ENCODE assay signal across 27 mouse cellular contexts in the genomic region with DNA sequence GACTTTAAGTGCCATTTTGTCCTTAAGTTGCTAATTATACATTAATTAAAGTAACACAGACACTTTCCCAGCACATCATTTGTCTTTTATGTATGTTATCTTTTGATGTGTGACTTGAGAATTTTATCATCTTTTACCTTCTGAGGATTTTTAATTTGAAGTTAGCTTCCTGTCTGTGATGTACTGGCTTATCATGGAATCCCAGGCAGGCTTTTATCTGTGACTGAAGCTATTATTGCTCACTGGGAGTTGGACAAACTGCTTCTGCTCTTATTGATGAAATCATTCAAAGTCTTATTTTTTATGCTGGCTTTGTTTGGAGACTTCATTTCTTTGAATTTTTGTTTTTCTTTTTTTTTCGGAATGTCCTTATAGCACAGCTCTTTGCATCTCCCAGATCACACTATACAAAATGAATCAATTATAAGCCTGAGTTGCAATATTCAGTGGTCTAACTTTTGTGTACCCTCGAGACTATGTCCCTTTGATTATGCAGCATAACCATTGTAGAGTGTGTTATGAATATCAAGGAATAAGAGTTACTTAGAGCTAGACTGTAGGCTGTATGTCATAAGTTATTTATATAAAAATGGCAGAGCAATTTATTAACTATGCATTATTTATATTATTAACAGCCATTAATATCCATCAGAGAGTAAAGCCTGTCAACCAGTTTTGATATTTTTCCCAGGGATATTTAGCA.
DNase-seq lines count a peak whose midpoint lies in the region; ATAC-seq and TF ChIP-seq lines count a peak whose summit lies in the region.
"Had no signal": no experiment of that assay in that cellular context is flagged by ENCODE, and none has a peak within 500 bp of the region (broad histone marks: within the 10 kb centered on the region; RNA-seq: fewer than 3 reads in every experiment).

No protein-coding gene starts in this region.

- H3K27ac ChIP-seq in MEL (ENCODE audit: control insufficient read depth, low read depth, low read length) = no peak overlapping the region
- H3K27ac ChIP-seq in liver, embryonic 12.5 days = no peak overlapping the region
- no peak overlapping the region for H3K27ac ChIP-seq in liver, postnatal 0 days (ENCODE audit: low read depth)
- no peak overlapping the region for H3K27ac ChIP-seq in gastrocnemius, adult 2 months
- H3K27ac ChIP-seq: embryonic facial prominence, embryonic 12.5 days; heart, embryonic 13.5 days; kidney, embryonic 15.5 days; left cerebral cortex, adult 2 months; limb, embryonic 12.5 days; macrophage; stomach, embryonic 15.5 days had no signal

- WGBS in liver, embryonic 12.5 days (ENCODE audit: insufficient replicate concordance) = 56% methylated on average over 2 of the region's 2 CpGs
- WGBS in liver, postnatal 0 days (ENCODE audit: insufficient replicate concordance) = 57% methylated on average over 2 of the region's 2 CpGs

- no peak for TF ChIP-seq CTCF in MEL (IDR thresholded peaks at IDR 0.05 in 2 of 3, conservative IDR thresholded peaks at IDR 0.05 in 1 of 3; ENCODE audit: control insufficient read depth in 1 of 3, insufficient read depth in 1 of 3, low read depth in 2 of 3, low read length in 3 of 3, poor library complexity in 1 of 3, severe bottlenecking in 1 of 3)
- no peak for TF ChIP-seq CTCF in liver, postnatal 0 days (IDR thresholded peaks at IDR 0.05; ENCODE audit: low read depth)
- no peak for TF ChIP-seq CTCF in gastrocnemius, adult 2 months (IDR thresholded peaks at IDR 0.05)

- H3K9me3 ChIP-seq in MEL (replicated peaks; ENCODE audit: insufficient read depth, low read length) = no peaks in the 10 kb centered on the region
- H3K9me3 ChIP-seq in liver, embryonic 12.5 days (replicated peaks) = no peaks in the 10 kb centered on the region
- no peaks in the 10 kb centered on the region for H3K9me3 ChIP-seq in liver, postnatal 0 days (ENCODE audit: low read length)
- H3K9me3 ChIP-seq: embryonic facial prominence, embryonic 12.5 days; heart, embryonic 13.5 days; kidney, embryonic 15.5 days; limb, embryonic 12.5 days; stomach, embryonic 15.5 days had no signal

- no peaks in the 10 kb centered on the region for H3K27me3 ChIP-seq in MEL (ENCODE audit: control insufficient read depth in 1 of 2, insufficient read depth in 2 of 2, low read length in 2 of 2)
- no peaks in the 10 kb centered on the region for H3K27me3 ChIP-seq in liver, embryonic 12.5 days (replicated peaks)
- no peaks in the 10 kb centered on the region for H3K27me3 ChIP-seq in liver, postnatal 0 days (ENCODE audit: insufficient read depth, low read length)
- H3K27me3 ChIP-seq: embryonic facial prominence, embryonic 12.5 days; heart, embryonic 13.5 days; kidney, embryonic 15.5 days; limb, embryonic 12.5 days; stomach, embryonic 15.5 days had no signal

- TF ChIP-seq RAD21 in MEL (IDR thresholded peaks at IDR 0.05; ENCODE audit: low read depth, low read length) = no peak

- peak; percentile 68; the same call in 1 of the 2 replicates for ATAC-seq in liver, embryonic 12.5 days
- ATAC-seq in liver, postnatal 0 days = no peak
- ATAC-seq: forebrain, embryonic 14.5 days; hindbrain, embryonic 16.5 days had no signal

- no peak for TF ChIP-seq POLR2A in MEL (IDR thresholded peaks at IDR 0.05; ENCODE audit: control insufficient read depth in 1 of 2, insufficient read depth in 1 of 2, low read depth in 1 of 2, low read length in 2 of 2, poor library complexity in 1 of 2)

- peak; percentile 83 to 92 for TF ChIP-seq EP300 in MEL (IDR thresholded peaks at IDR 0.05; ENCODE audit: low read depth in 1 of 2, low read length in 2 of 2)
- TF ChIP-seq EP300 in liver, postnatal 0 days (IDR thresholded peaks at IDR 0.05; ENCODE audit: low read depth) = peak; percentile 58; the same call in 1 of the 2 replicates

- DNase-seq in MEL (ENCODE audit: low read depth, low spot score) (peak; percentile 44), MEL-GATA-1-ER (ENCODE audit: extremely low read depth, low read depth) (peak; percentile 14)
- DNase-seq in liver, postnatal 0 days = no peak
- no peak for DNase-seq in adrenal gland, postnatal 25 days
- DNase-seq in thymus, postnatal 14 days = no peak
- DNase-seq in gastrocnemius, adult 2 months = no peak
- DNase-seq: adrenal gland, adult 8-10 months; B cell, adult 2 months; cerebellum, adult 8-10 months; cerebellum, postnatal 25 days; heart, postnatal 10 days; kidney, adult 18-20 months; kidney, postnatal 25 days; lung, adult 18-20 months; lung, postnatal 10 days; right cerebral cortex, postnatal 25 days had no signal

- H3K9ac ChIP-seq in MEL (ENCODE audit: control insufficient read depth, low read depth, low read length, poor library complexity, severe bottlenecking) = no peak overlapping the region
- no peak overlapping the region for H3K9ac ChIP-seq in liver, embryonic 12.5 days
- H3K9ac ChIP-seq in liver, postnatal 0 days (replicated peaks) = no peak overlapping the region
- H3K9ac ChIP-seq: embryonic facial prominence, embryonic 12.5 days; heart, embryonic 13.5 days; kidney, embryonic 15.5 days; limb, embryonic 12.5 days; stomach, embryonic 15.5 days had no signal

- H3K36me3 ChIP-seq in MEL (ENCODE audit: control insufficient read depth in 1 of 2, insufficient read depth in 2 of 2, low read length in 2 of 2) = peaks cover 0 to 12% of the 10 kb centered on the region in 2 experiments; a peak in 2 of 4 replicates
- H3K36me3 ChIP-seq in liver, embryonic 12.5 days = no peaks in the 10 kb centered on the region
- no peaks in the 10 kb centered on the region for H3K36me3 ChIP-seq in liver, postnatal 0 days (replicated peaks; ENCODE audit: insufficient read depth, low read length)
- H3K36me3 ChIP-seq: embryonic facial prominence, embryonic 12.5 days; heart, embryonic 13.5 days; kidney, embryonic 15.5 days; limb, embryonic 12.5 days; stomach, embryonic 15.5 days had no signal

- peak overlapping the region in 1 of 2 experiments; percentile 38; a peak in 1 of 4 replicates for H3K4me3 ChIP-seq in MEL (ENCODE audit: control insufficient read depth in 1 of 2, insufficient read depth in 1 of 2, low read depth in 2 of 2, low read length in 2 of 2)
- no peak overlapping the region for H3K4me3 ChIP-seq in liver, embryonic 12.5 days
- H3K4me3 ChIP-seq in liver, postnatal 0 days (ENCODE audit: low read depth, low read length) = no peak overlapping the region
- H3K4me3 ChIP-seq in gastrocnemius, adult 2 months = no peak overlapping the region
- H3K4me3 ChIP-seq: embryonic facial prominence, embryonic 12.5 days; heart, embryonic 13.5 days; kidney, embryonic 15.5 days; left cerebral cortex, adult 2 months; limb, embryonic 12.5 days; stomach, embryonic 15.5 days had no signal

- intact Hi-C loops in gastrocnemius, adult 2 months (cut with DNase I) = no loop called here

- no peak overlapping the region for H3K4me2 ChIP-seq in liver, embryonic 12.5 days
- no peak overlapping the region for H3K4me2 ChIP-seq in liver, postnatal 0 days (ENCODE audit: low read depth, low read length)
- H3K4me2 ChIP-seq: embryonic facial prominence, embryonic 12.5 days; heart, embryonic 13.5 days; kidney, embryonic 15.5 days; limb, embryonic 12.5 days; midbrain, embryonic 11.5 days; stomach, embryonic 15.5 days had no signal

- no peaks in the 10 kb centered on the region for H3K79me2 ChIP-seq in MEL (ENCODE audit: control insufficient read depth, insufficient read depth, low read length, poor library complexity)

- H3K4me1 ChIP-seq in MEL (ENCODE audit: control insufficient read depth in 1 of 2, insufficient read depth in 2 of 2, low read length in 2 of 2) = peaks cover 3 to 14% of the 10 kb centered on the region in 2 experiments; a peak in 3 of 4 replicates
- H3K4me1 ChIP-seq in liver, embryonic 12.5 days = no peaks in the 10 kb centered on the region; the same call in 1 of the 2 replicates
- H3K4me1 ChIP-seq in liver, postnatal 0 days (ENCODE audit: insufficient read depth) = no peaks in the 10 kb centered on the region
- H3K4me1 ChIP-seq: embryonic facial prominence, embryonic 12.5 days; heart, embryonic 13.5 days; kidney, embryonic 15.5 days; limb, embryonic 12.5 days; stomach, embryonic 15.5 days had no signal

TF ChIP-seq in MEL, 35 proteins besides CTCF, POLR2A, EP300 and RAD21:
- TF ChIP-seq TCF12 (IDR thresholded peaks at IDR 0.05; ENCODE audit: low read depth, low read length) (peak; percentile 97), RCOR1 (IDR thresholded peaks at IDR 0.05; ENCODE audit: low read depth, low read length) (peak; percentile 75), TAL1 (IDR thresholded peaks at IDR 0.05; ENCODE audit: low read length) (peak; percentile 16; the same call in 1 of the 2 replicates), ZC3H11A (IDR thresholded peaks at IDR 0.05; ENCODE audit: low read depth, low read length) (0 out of 2 replicates have a peak, but pooled peaks have one; percentile 10), CHD1 (IDR thresholded peaks at IDR 0.05; ENCODE audit: low read depth, low read length) (no peak), SIN3A (IDR thresholded peaks at IDR 0.05; ENCODE audit: low read length) (peak; percentile 45; the same call in 1 of the 2 replicates), BHLHE40 (IDR thresholded peaks at IDR 0.05; ENCODE audit: borderline replicate concordance, low read depth, low read length) (0 out of 2 replicates have a peak, but pooled peaks have one; percentile 40), ETS1 (IDR thresholded peaks at IDR 0.05; ENCODE audit: low read depth, low read length) (peak; percentile 84), GATA1 (IDR thresholded peaks at IDR 0.05; ENCODE audit: low read depth, low read length) (peak; percentile 87), MEF2A (IDR thresholded peaks at IDR 0.05; ENCODE audit: extremely low read depth, insufficient replicate concordance, low read depth, low read length, poor library complexity, severe bottlenecking) (peak; percentile 87; the same call in 1 of the 2 replicates), ZKSCAN1 (IDR thresholded peaks at IDR 0.05; ENCODE audit: low read depth, low read length) (no peak), ZNF384 (IDR thresholded peaks at IDR 0.05; ENCODE audit: low read depth, low read length) (no peak), MAZ (IDR thresholded peaks at IDR 0.05; ENCODE audit: low read depth, low read length) (no peak), POLR2AphosphoS2 (IDR thresholded peaks at IDR 0.05; ENCODE audit: low read length) (no peak)

Comparison
In these comparisons a context has a peak if more than half of its experiments do, and no peak if none do; other contexts are left out.
1. DNase-seq: peak in MEL (single experiment) and MEL-GATA-1-ER (single experiment); none in liver, postnatal 0 days (single experiment), adrenal gland, postnatal 25 days (single experiment), thymus, postnatal 14 days (single experiment) and gastrocnemius, adult 2 months (single experiment).